Mouse (Mus musculus) Muller cell, postnatal 12 days (primary cell): ENCODE data around the gene Spg20.

Experiments
- DNase-seq: peaks from one replicate; pipeline ENCODE4 v3.0.0-alpha.2; 2015; ENCODE audit errors: inconsistent ontology term

The Spg20 gene

GRCm38 (mm10) chr3:55097186-55097585, 14.7 kb upstream of the Spg20 start:
- DNase-seq = peak; percentile 31

GRCm38 (mm10) chr3:55098014-55098413, 13.9 kb upstream of the Spg20 start:
- peak; percentile 96 for DNase-seq

- DNase-seq = peak; percentile 72
Measured at GRCm38 (mm10) chr3:55098990-55099389, 12.9 kb upstream of the Spg20 start.

- no peak for DNase-seq
Measured at GRCm38 (mm10) chr3:55101092-55101491, 10.8 kb upstream of the Spg20 start.

GRCm38 (mm10) chr3:55105372-55106023, 6.4 kb upstream of the Spg20 start:
- no peak for DNase-seq

GRCm38 (mm10) chr3:55106051-55106450, 5.9 kb upstream of the Spg20 start:
- DNase-seq = no peak

GRCm38 (mm10) chr3:55109097-55109496, 2.8 kb upstream of the Spg20 start:
- no peak for DNase-seq

- peak; percentile 70 for DNase-seq
Measured at GRCm38 (mm10) chr3:55112710-55113415, 955 bp downstream of the Spg20 start.

GRCm38 (mm10) chr3:55114313-55115065, 2.6 kb downstream of the Spg20 start:
- DNase-seq = peak; percentile 93

- DNase-seq = no peak
Measured at GRCm38 (mm10) chr3:55115071-55115470, 3.2 kb downstream of the Spg20 start.

- no peak for DNase-seq
Measured at GRCm38 (mm10) chr3:55115989-55116388, 4.1 kb downstream of the Spg20 start.

GRCm38 (mm10) chr3:55119275-55119898, 7.5 kb downstream of the Spg20 start:
- DNase-seq = no peak

GRCm38 (mm10) chr3:55122336-55122870, 10.5 kb downstream of the Spg20 start:
- no peak for DNase-seq

GRCm38 (mm10) chr3:55123064-55123463, 11.2 kb downstream of the Spg20 start:
- DNase-seq = no peak

- no peak for DNase-seq
Measured at GRCm38 (mm10) chr3:55129181-55129692, 17.3 kb downstream of the Spg20 start.

- no peak for DNase-seq
Measured at GRCm38 (mm10) chr3:55131576-55132233, 19.8 kb downstream of the Spg20 start.

GRCm38 (mm10) chr3:55137039-55137438, 25.1 kb downstream of the Spg20 start, which contains the start of gene Ccdc169:
TSS of gene Ccdc169 (plus strand) at chr3:55137339.
- DNase-seq = no peak

- no peak for DNase-seq
Measured at GRCm38 (mm10) chr3:55139837-55140236, 27.9 kb downstream of the Spg20 start.

GRCm38 (mm10) chr3:55141401-55141800, 29.5 kb downstream of the Spg20 start:
- DNase-seq = no peak

GRCm38 (mm10) chr3:55144916-55145315, 33.0 kb downstream of the Spg20 start:
- DNase-seq = peak; percentile 52

GRCm38 (mm10) chr3:55146441-55146840, 34.5 kb downstream of the Spg20 start:
- DNase-seq = no peak
